Mouse (Mus musculus) MEL (cell line): Measurements from ENCODE around the gene Trmt10c. TPM values are rescaled to one million over a fixed set of nuclear protein-coding genes. Genes with fewer than 3 reads are reported as not detected.

Experiments used
- DNase-seq: peaks from one replicate; pipeline ENCODE4 v3.0.0; 2011; ENCODE audit warnings: low read depth, low spot score
- H3K27ac ChIP-seq: 2 replicates; pipeline ENCODE4 v1.5.1; 2012; ENCODE audit warnings: low read depth, mild to moderate bottlenecking, control low read depth, low read length, moderate library complexity; ENCODE audit not compliant: control insufficient read depth
- H3K27me3 ChIP-seq, 2 experiments: fragments of 150-350 bp in 1 of 2; sonication (generic) in 1 of 2; 2 replicates each; pipeline ENCODE4 v1.6.1; 2012; ENCODE audit warnings: low read length in 2 of 2, mild to moderate bottlenecking in 2 of 2, improper control_type of control experiment in 1 of 2, moderate library complexity in 1 of 2; ENCODE audit not compliant: insufficient read depth in 2 of 2, control insufficient read depth in 1 of 2
- H3K36me3 ChIP-seq, 2 experiments: 2 replicates each; pipeline ENCODE4 v1.6.1; 2012 to 2014; ENCODE audit warnings: low read length in 2 of 2, improper control_type of control experiment in 1 of 2, inconsistent platforms in 1 of 2, mild to moderate bottlenecking in 1 of 2; ENCODE audit not compliant: insufficient read depth in 2 of 2, control insufficient read depth in 1 of 2
- H3K4me1 ChIP-seq, 2 experiments: fragments of 150-350 bp in 1 of 2; sonication (generic) in 1 of 2; 2 replicates each; pipeline ENCODE4 v1.6.1; 2012; ENCODE audit warnings: low read length in 2 of 2, improper control_type of control experiment in 1 of 2, mild to moderate bottlenecking in 1 of 2; ENCODE audit not compliant: insufficient read depth in 2 of 2, control insufficient read depth in 1 of 2
- H3K4me3 ChIP-seq, 2 experiments: fragments of 150-350 bp in 1 of 2; sonication (generic) in 1 of 2; 2 replicates each; pipeline ENCODE4 v1.5.1; 2012; ENCODE audit warnings: low read depth in 2 of 2, low read length in 2 of 2, mild to moderate bottlenecking in 2 of 2, moderate library complexity in 2 of 2, control low read depth in 1 of 2, improper control_type of control experiment in 1 of 2; ENCODE audit not compliant: control insufficient read depth in 1 of 2, insufficient read depth in 1 of 2
- H3K79me2 ChIP-seq: 2 replicates; pipeline ENCODE4 v1.6.1; 2012; ENCODE audit warnings: mild to moderate bottlenecking, low read length, moderate library complexity; ENCODE audit not compliant: control insufficient read depth, poor library complexity, insufficient read depth
- H3K9ac ChIP-seq: 2 replicates; pipeline ENCODE4 v1.6.1; 2012; ENCODE audit warnings: low read depth, mild to moderate bottlenecking, control low read depth, low read length, moderate library complexity; ENCODE audit not compliant: control insufficient read depth, poor library complexity, severe bottlenecking
- H3K9me3 ChIP-seq: fragments of 150-350 bp; sonication (generic); replicated peaks from 2 replicates; pipeline ENCODE4 v1.6.1; 2012; ENCODE audit warnings: mild to moderate bottlenecking, low read length, improper control_type of control experiment, moderate library complexity; ENCODE audit not compliant: insufficient read depth
- BHLHE40 ChIP-seq: IDR thresholded peaks from 2 replicates; pipeline ENCODE4 v1.6.1; 2012; ENCODE audit warnings: low read depth, mild to moderate bottlenecking, inconsistent platforms, low read length, improper control_type of control experiment, borderline replicate concordance
- CHD1 ChIP-seq: IDR thresholded peaks from 2 replicates; pipeline ENCODE4 v1.6.1; 2012; ENCODE audit warnings: low read depth, mild to moderate bottlenecking, inconsistent platforms, low read length, improper control_type of control experiment
- CHD2 ChIP-seq: IDR thresholded peaks from 2 replicates; pipeline ENCODE4 v1.6.1; 2011; ENCODE audit warnings: low read length, improper control_type of control experiment
- ELF1 ChIP-seq: IDR thresholded peaks from 2 replicates; pipeline ENCODE4 v1.6.1; 2014; ENCODE audit warnings: low read depth, mild to moderate bottlenecking, inconsistent platforms, low read length, improper control_type of control experiment, moderate library complexity
- ETS1 ChIP-seq: IDR thresholded peaks from 2 replicates; pipeline ENCODE4 v1.6.1; 2012; ENCODE audit warnings: low read depth, mild to moderate bottlenecking, inconsistent platforms, low read length, improper control_type of control experiment, moderate library complexity
- HCFC1 ChIP-seq: IDR thresholded peaks from 2 replicates; pipeline ENCODE4 v1.6.1; 2012; ENCODE audit warnings: low read depth, mild to moderate bottlenecking, inconsistent platforms, low read length, improper control_type of control experiment, moderate library complexity
- JUND ChIP-seq: IDR thresholded peaks from 2 replicates; pipeline ENCODE4 v1.6.1; 2011; ENCODE audit warnings: low read depth, mild to moderate bottlenecking, improper control_type of control experiment, low read length
- MAFK ChIP-seq: IDR thresholded peaks from 2 replicates; pipeline ENCODE4 v1.6.1; 2011; ENCODE audit warnings: low read depth, mild to moderate bottlenecking, low read length, improper control_type of control experiment, borderline replicate concordance
- MXI1 ChIP-seq: IDR thresholded peaks from 2 replicates; pipeline ENCODE4 v1.6.1; 2011; ENCODE audit warnings: mild to moderate bottlenecking, low read depth, low read length, improper control_type of control experiment
- MYB ChIP-seq: IDR thresholded peaks from 2 replicates; pipeline ENCODE4 v1.6.1; 2011; ENCODE audit warnings: mild to moderate bottlenecking, low read depth, low read length, improper control_type of control experiment
- NELFE ChIP-seq: IDR thresholded peaks from 2 replicates; pipeline ENCODE4 v1.6.1; 2011; ENCODE audit warnings: low read depth, low read length, improper control_type of control experiment
- NRF1 ChIP-seq: IDR thresholded peaks from 2 replicates; pipeline ENCODE4 v1.6.1; 2014; ENCODE audit warnings: low read depth, mild to moderate bottlenecking, inconsistent platforms, low read length, improper control_type of control experiment, moderate library complexity; ENCODE audit not compliant: poor library complexity, insufficient read depth, severe bottlenecking
- POLR2AphosphoS2 ChIP-seq: IDR thresholded peaks from 2 replicates; pipeline ENCODE4 v1.6.1; 2011; ENCODE audit warnings: low read length, improper control_type of control experiment
- RAD21 ChIP-seq: IDR thresholded peaks from 2 replicates; pipeline ENCODE4 v1.6.1; 2011; ENCODE audit warnings: mild to moderate bottlenecking, low read depth, low read length, improper control_type of control experiment
- TAL1 ChIP-seq: IDR thresholded peaks from 2 replicates; pipeline ENCODE4 v1.6.1; 2012; ENCODE audit warnings: mild to moderate bottlenecking, inconsistent platforms, low read length, moderate library complexity, mixed read lengths
- USF2 ChIP-seq, 2 experiments: IDR thresholded peaks; 2 replicates each; pipeline ENCODE4 v1.6.1; 2011 to 2012; ENCODE audit warnings: improper control_type of control experiment in 2 of 2, low read length in 2 of 2, borderline replicate concordance in 1 of 2, inconsistent platforms in 1 of 2, low read depth in 1 of 2, mild to moderate bottlenecking in 1 of 2; ENCODE audit not compliant: insufficient read depth in 1 of 2
- ZC3H11A ChIP-seq: IDR thresholded peaks from 2 replicates; pipeline ENCODE4 v1.6.1; 2012; ENCODE audit warnings: low read depth, mild to moderate bottlenecking, inconsistent platforms, low read length, improper control_type of control experiment
- ZMIZ1 ChIP-seq: IDR thresholded peaks from 2 replicates; pipeline ENCODE4 v1.6.1; 2012; ENCODE audit warnings: low read depth, mild to moderate bottlenecking, inconsistent platforms, low read length, improper control_type of control experiment, moderate library complexity
- ZNF384 ChIP-seq: IDR thresholded peaks from 2 replicates; pipeline ENCODE4 v1.6.1; 2012; ENCODE audit warnings: low read depth, mild to moderate bottlenecking, inconsistent platforms, low read length, improper control_type of control experiment
- polyA plus RNA-seq, 2 experiments: library from polyadenylated mRNA; stranded (reverse) in 1 of 2; unstranded in 1 of 2; fragments of >175 nt in 1 of 2; fragments of >200 nt in 1 of 2; gene quantifications; 2 replicates each; pipeline versions ENCODE4 v1.2.1 to v1.2.4; 2012; ENCODE audit warnings: low replicate concordance in 2 of 2, low read depth in 1 of 2; ENCODE audit not compliant: insufficient read length in 2 of 2, insufficient read depth in 1 of 2, missing spikeins in 1 of 2
- total RNA-seq: library from RNA; depleted of rRNA; stranded (reverse); fragments of 300-350 nt; gene quantifications from 2 replicates; pipeline ENCODE4 v1.2.3, GENCODE M21; 2012

The Trmt10c gene
- total and polyA plus RNA-seq, 3 experiments: 16.5 to 48.5 (median 32.3) TPM

- Histone ChIP-seq H3K4me3 (peak overlapping the region; percentile 12 to 15; a peak in 2 of 4 replicates), H3K27me3 (no peaks in the 10 kb centered on the region), H3K79me2 (peaks cover 8% of the 10 kb centered on the region), H3K36me3 (peaks cover 0 to 37% of the 10 kb centered on the region in 2 experiments; a peak in 2 of 4 replicates), H3K9ac (peak overlapping the region; percentile 48)
- DNase-seq: peak; percentile 44
- TF ChIP-seq NELFE (no peak), POLR2AphosphoS2 (no peak), BHLHE40 (no peak), ELF1 (no peak), ETS1 (no peak), ZC3H11A (no peak), MXI1 (no peak), USF2 (IDR thresholded peaks at IDR 0.05; ENCODE audit: borderline replicate concordance in 1 of 2, insufficient read depth in 1 of 2, low read depth in 1 of 2, low read length in 2 of 2) (no peak), RAD21 (no peak), ZMIZ1 (no peak), NRF1 (no peak), TAL1 (no peak), JUND (no peak), MAFK (no peak), HCFC1 (no peak), ZNF384 (no peak), MYB (no peak), CHD1 (no peak), CHD2 (no peak)
- TF ChIP-seq, all 39 proteins: peak for 0
- H3K4me1 ChIP-seq: peaks cover 20 to 39% of the 10 kb centered on the region in 2 experiments
- H3K27ac ChIP-seq: peak overlapping the region; percentile 58
- no peaks in the 10 kb centered on the region for H3K9me3 ChIP-seq
Measured at GRCm38 (mm10) chr16:56072533-56072932, 34.9 kb upstream of the Trmt10c start.
